Mouse (Mus musculus) brain, embryonic 14.5 days (tissue): ENCODE data around the gene Serpina1e.

Experiments used
- CTCF ChIP-seq: fragments of 200-500 bp; IDR thresholded peaks from 2 replicates; pipeline ENCODE4 v1.5.1; 2012; ENCODE audit warnings: inconsistent platforms, mild to moderate bottlenecking, moderate library complexity, borderline replicate concordance; ENCODE audit not compliant: insufficient read depth, insufficient read length; ENCODE audit errors: extremely low read depth
- POLR2A ChIP-seq: fragments of 200-500 bp; IDR thresholded peaks from 2 replicates; pipeline ENCODE4 v1.6.1; 2012; ENCODE audit warnings: mild to moderate bottlenecking, inconsistent platforms, borderline replicate concordance; ENCODE audit not compliant: poor library complexity, insufficient read depth, insufficient read length, severe bottlenecking; ENCODE audit errors: extremely low read depth

DNA sequence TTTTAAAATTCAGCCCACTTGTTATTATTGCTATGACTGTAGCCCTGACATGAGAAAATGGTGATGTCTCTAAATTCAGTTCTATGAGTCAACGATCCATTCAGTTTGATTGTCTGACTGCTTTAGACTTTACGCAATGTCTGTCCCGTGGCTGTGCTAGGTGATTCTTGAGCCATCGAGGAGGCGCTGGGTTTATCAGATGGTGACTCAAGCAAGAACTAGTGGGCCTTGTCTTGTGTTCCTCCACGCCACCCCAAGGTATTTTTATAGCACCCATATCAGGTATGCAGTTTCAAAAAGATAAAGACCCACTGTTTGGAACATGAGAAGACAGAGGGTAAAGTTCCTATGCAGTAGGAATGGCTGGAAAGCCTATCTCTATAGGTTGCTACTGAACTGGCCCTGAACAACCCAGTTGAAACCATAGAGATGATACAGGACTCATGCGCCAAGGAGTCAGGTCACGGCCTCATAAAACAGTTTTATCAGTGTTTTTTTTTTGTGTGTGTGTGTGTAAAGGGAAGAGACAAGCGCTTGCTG lies 10.9 kb upstream of the Serpina1e start:
- TF ChIP-seq POLR2A (no peak), CTCF (no peak)
